Mouse (Mus musculus) natural killer cell, adult 2 months (primary cell): Measurements from ENCODE around the gene Cdc25b.

Source experiments
- DNase-seq, 2 experiments: peaks; one replicate each; pipeline ENCODE4 v3.0.0; 2022; ENCODE audit warnings: low spot score in 2 of 2

The Cdc25b gene

DNA sequence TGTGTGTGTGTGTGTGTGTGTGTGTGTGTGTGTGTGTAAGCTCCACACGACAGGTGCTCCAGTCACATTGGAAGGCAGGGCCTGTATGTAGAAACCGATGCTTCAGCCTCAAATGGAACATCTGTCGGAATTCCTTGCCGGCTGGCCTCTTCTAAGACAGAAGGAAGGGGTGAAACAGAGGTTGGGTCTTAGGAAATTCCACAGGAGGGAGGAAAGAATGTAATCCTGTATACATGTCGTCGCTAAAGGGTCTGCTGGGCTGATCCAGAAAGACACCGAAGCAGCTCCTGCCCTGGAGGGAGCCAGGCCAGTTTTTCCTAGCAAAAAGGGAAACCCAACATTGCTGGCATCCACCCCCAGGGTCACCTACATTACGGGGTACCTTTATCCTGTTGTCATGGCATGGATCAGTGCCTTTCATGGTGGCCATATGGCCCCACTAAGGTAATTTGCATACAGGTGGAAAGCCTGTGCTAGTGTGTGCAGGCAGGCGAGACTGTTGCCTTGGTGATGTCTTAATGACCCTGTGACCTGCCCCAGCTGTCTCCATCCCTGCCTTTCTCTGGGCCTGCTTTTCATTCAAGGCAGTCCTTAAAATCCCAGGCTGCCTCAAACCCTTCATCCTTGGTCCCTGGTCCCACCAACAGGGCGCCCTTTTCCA, 3.7 kb downstream of the Cdc25b start:
- peak in 1 of 2 experiments; percentile 53 for DNase-seq

- DNase-seq = no peak
Measured at GRCm38 (mm10) chr2:131191005-131191390, 4.2 kb downstream of the Cdc25b start.

GRCm38 (mm10) chr2:131196606-131197316, 10.0 kb downstream of the Cdc25b start:
- no peak for DNase-seq

- no peak for DNase-seq
Measured at GRCm38 (mm10) chr2:131200710-131201109, 14.0 kb downstream of the Cdc25b start.

GRCm38 (mm10) chr2:131201262-131201661, 14.5 kb downstream of the Cdc25b start:
- no peak for DNase-seq

GRCm38 (mm10) chr2:131203816-131204409, 17.2 kb downstream of the Cdc25b start:
- DNase-seq = no peak

GRCm38 (mm10) chr2:131204410-131204981, 17.7 kb downstream of the Cdc25b start:
- peak in 1 of 2 experiments; percentile 8 for DNase-seq

DNA sequence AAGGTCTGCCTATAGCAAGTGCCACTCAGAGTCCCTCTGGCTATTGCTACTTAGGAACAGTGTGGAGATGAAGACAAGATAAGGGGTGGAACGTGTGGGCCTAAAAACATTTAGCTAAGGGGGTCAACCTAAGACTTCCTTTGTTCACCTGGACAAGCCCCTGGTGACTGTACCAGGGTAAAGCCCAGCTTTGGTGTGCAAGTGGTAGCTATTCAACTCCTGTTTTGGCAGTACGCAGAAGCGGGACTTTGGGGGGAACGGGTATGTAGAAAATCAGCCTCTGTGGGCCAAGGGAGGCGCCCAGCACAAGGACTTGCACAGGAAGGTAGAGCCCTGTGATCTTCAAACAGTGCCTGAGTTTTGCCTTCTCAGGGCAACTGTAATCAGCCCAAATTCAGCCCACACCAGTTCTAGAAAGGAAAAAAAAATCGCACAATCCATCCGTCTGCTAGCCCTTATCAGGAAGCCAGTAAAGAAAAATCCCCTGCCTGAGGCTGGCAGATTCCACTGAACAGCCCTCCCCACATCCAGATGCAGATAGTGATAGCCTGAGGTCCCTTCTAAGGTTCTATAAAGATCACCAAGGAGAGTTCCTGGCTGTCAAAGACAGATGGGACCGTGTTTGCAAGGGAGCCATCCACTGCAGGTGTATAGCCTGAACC, 18.9 kb downstream of the Cdc25b start:
- no peak for DNase-seq

DNA sequence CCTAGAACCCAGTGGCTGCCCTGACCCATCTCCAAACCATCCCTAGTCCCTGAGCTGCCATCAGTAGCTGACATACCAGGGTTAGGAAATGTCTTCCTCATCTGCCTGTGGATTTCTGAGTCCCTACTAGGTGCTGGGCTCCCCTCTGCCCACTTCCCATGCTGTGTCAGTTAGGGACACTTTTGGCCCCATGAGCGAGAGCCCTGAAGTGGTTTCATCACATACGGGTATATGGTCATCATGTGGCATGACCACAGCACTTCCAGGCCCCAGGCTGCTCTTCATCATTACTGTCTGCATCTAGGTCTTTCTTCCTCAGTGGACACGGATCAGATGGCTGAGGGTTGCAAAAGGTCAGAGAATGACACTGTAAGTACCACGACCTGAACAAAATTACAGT, 20.0 kb downstream of the Cdc25b start, which contains the start of gene Ap5s1:
Ap5s1 (plus strand) TSS at position 301 of the 400 bp plus-strand sequence.
- no peak for DNase-seq

- DNase-seq = no peak
Measured at GRCm38 (mm10) chr2:131208356-131208755, 21.6 kb downstream of the Cdc25b start.

DNA sequence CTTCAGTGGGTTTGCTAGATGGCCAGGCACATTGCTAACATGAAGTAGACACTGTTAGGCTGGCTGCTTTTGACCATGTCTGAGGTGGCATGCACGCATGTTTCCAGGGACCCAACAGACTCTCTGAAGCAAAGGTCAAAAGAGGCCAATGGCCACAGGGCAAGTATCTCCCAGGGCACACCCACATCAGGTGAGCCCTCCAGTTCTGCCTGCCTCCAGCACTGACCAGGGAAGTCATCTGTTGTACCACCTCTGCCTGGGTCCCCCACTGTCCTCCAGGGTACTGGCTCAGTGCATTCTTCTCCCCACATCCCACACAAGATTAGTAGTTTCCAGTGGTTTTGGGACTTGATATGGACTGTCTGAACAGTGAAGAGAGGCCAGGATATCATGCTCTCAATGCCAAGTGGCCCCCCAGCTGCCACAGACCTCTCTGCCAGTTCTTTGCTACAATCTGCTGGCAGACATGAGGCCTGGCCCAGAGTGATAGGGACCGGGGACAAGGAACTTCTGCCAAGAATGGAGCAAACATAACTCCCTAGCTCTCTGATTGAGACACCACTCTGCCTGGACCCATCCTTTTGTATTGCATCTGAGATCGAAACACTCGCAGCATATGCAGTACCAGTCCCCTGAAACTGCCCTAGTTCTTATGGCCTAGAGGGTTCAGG, 22.5 kb downstream of the Cdc25b start:
- no peak for DNase-seq

DNA sequence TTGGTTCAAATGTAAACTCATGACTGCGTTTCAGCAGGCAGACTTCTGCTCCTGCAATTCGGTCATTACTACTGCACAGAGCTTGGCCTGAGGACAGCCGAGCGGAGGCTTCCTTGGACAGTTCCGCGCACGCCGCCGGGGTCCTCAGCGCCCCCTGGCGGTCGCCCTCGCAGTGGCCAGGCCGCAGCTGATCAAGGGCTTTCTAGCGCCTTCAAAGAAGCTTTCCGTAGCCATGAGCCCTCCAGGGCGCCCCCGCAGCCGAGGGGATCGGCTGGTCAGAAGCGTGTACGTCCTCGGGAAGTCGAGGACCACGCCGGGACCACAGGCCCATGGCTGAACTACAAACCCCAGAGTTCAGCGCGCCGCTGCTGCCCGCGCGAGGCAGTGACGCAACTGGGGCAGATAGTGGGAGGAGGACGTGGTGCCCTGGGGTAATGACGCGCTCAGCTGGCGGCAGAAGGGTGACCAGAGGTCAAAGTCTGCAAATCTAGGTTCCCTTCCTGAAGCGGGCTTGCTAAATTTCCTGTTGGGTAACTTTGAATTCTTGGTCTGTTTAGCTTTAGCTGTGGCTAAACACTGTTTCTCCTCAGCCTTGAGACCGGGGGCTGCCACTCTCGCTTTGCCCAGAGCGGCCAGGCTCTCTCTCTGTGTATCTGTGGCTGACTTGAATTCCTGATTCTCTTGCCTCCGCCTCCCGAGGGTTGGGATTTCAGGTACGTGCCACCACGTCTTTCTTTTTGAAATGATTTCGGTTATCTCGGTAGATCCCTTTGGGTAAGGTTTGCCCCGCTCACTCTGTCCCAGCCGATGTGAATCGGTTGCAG, 23.4 kb downstream of the Cdc25b start:
- DNase-seq = peak; percentile 94 to 95

DNA sequence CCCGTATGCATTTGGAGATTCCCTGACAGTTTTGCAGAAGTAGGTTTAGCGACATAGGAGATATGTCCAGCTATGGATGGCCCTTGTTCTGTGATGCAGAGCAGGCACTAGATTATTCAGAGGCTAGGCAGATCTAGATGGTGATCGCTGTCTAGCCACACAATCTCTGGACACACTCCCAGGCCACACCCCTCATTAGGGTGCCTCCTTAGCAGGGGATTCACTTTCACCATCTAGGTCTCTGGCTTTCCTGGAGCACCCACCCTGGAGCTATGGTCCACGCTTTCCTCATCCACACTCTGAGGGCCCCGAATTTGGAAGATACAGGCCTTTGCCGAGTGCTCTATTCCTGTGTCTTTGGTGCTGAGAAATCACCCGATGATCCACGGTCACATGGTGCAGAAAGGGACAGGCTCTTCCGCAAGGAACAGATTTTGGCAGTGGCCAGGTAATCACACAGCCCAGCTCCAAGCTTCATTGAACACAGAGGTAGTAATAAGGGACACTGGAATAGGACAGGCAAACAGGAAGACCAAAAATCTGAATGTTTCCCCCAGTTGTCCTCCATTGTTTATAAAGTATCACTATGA, 24.4 kb downstream of the Cdc25b start:
- no peak for DNase-seq

- no peak for DNase-seq
Measured at GRCm38 (mm10) chr2:131213773-131214172, 27.0 kb downstream of the Cdc25b start.

DNA sequence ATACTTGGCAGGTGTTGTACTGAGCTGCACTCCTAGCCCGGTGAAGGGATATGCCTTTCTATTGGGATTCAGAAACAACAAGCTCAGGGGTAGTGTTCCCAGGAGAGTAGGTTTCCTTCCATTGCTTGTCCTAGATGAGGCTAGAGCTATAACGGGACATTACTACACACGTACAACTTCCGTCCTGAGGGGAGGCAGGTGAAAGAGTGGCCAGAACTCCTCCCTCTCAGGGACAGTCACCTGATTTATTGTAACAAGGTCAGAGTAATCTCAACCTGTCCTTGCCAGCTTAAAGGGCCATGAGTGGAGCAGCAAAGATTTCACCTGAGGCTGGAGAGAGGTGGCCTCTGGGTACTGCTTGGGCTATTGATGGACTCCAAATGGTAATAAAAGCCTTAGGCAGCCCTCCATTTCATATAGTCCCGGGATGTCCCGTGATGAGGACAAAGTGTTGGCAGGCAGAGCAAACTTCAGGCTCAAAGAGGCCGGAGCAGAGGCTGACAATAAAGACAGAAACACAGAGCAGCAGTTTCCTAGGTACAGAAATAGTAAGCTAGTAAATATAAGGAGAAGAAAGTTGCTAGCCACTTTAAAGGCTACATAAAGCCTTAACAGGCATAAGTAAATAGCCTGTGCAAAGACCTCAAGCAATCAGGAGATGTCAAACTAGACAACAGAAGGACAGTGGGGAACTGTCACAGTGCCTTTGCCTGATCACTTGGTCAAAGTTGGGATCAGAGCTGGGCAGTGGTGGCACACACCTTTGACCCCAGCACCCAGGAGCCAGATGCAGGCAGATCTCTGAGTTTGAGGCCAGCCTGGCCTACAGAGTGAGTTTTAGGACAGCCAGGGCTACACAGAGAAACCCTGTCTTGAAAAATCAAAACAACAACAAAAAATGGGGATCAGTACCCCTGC, 29.5 kb downstream of the Cdc25b start:
- DNase-seq = no peak

- DNase-seq = no peak
Measured at GRCm38 (mm10) chr2:131220030-131220429, 33.3 kb downstream of the Cdc25b start.

GRCm38 (mm10) chr2:131221853-131222515, 35.2 kb downstream of the Cdc25b start:
- no peak for DNase-seq

GRCm38 (mm10) chr2:131222562-131222961, 35.8 kb downstream of the Cdc25b start:
- no peak for DNase-seq

- DNase-seq = no peak
Measured at GRCm38 (mm10) chr2:131223569-131223968, 36.8 kb downstream of the Cdc25b start.
